Mouse (Mus musculus): ENCODE data around the gene 1600015I10Rik. TPM values are rescaled to one million over a fixed set of nuclear protein-coding genes. Genes with fewer than 3 reads are reported as not detected.

1600015I10Rik gene
- polyA plus RNA-seq, 1 experiment from 2014 or later: 0.14 TPM

GRCm38 (mm10) chr6:48905606-48906005 is 24.1 kb upstream of the 1600015I10Rik start:
- no peak overlapping the region for H3K9ac ChIP-seq (ENCODE audit: low read depth, low read length)
- no peaks in the 10 kb centered on the region for H3K9me3 ChIP-seq (replicated peaks; ENCODE audit: control insufficient read depth, low read length)
- WGBS (ENCODE audit: insufficient replicate concordance): 85% methylated on average over 13 of the region's 13 CpGs
- no peak for ATAC-seq (replicated peaks; ENCODE audit: insufficient number of reproducible peaks, low FRiP score, low TSS enrichment)
- H3K36me3 ChIP-seq (ENCODE audit: control insufficient read depth, insufficient read depth, low read length): no peaks in the 10 kb centered on the region
- H3K4me2 ChIP-seq: no peak overlapping the region
- no peaks in the 10 kb centered on the region for H3K4me1 ChIP-seq (ENCODE audit: control insufficient read depth, insufficient read depth, low read length)
- no peak overlapping the region for H3K4me3 ChIP-seq (ENCODE audit: low read depth, low read length)
- no peaks in the 10 kb centered on the region for H3K27me3 ChIP-seq (ENCODE audit: control insufficient read depth, insufficient read depth, low read length)
- H3K27ac ChIP-seq (ENCODE audit: low read depth, low read length): no peak overlapping the region

- no peak for ATAC-seq (replicated peaks; ENCODE audit: insufficient number of reproducible peaks, low FRiP score, low TSS enrichment)
- Histone ChIP-seq H3K9ac (ENCODE audit: low read depth, low read length) (no peak overlapping the region), H3K27ac (ENCODE audit: low read depth, low read length) (no peak overlapping the region), H3K4me2 (no peak overlapping the region), H3K27me3 (ENCODE audit: control insufficient read depth, insufficient read depth, low read length) (no peaks in the 10 kb centered on the region), H3K9me3 (replicated peaks; ENCODE audit: control insufficient read depth, low read length) (no peaks in the 10 kb centered on the region), H3K4me3 (ENCODE audit: low read depth, low read length) (no peak overlapping the region), H3K4me1 (ENCODE audit: control insufficient read depth, insufficient read depth, low read length) (no peaks in the 10 kb centered on the region), H3K36me3 (ENCODE audit: control insufficient read depth, insufficient read depth, low read length) (no peaks in the 10 kb centered on the region)
- WGBS (ENCODE audit: insufficient replicate concordance): 91% methylated on average over 14 of the region's 14 CpGs
Observed at GRCm38 (mm10) chr6:48906371-48906770, 23.3 kb upstream of the 1600015I10Rik start.

GRCm38 (mm10) chr6:48909229-48909628 is 20.5 kb upstream of the 1600015I10Rik start:
- Histone ChIP-seq H3K27me3 (ENCODE audit: control insufficient read depth, insufficient read depth, low read length) (no peaks in the 10 kb centered on the region), H3K27ac (ENCODE audit: low read depth, low read length) (no peak overlapping the region), H3K4me3 (ENCODE audit: low read depth, low read length) (no peak overlapping the region), H3K9me3 (replicated peaks; ENCODE audit: control insufficient read depth, low read length) (no peaks in the 10 kb centered on the region), H3K9ac (ENCODE audit: low read depth, low read length) (no peak overlapping the region), H3K36me3 (ENCODE audit: control insufficient read depth, insufficient read depth, low read length) (no peaks in the 10 kb centered on the region), H3K4me1 (ENCODE audit: control insufficient read depth, insufficient read depth, low read length) (no peaks in the 10 kb centered on the region), H3K4me2 (no peak overlapping the region)
- no peak for ATAC-seq (replicated peaks; ENCODE audit: insufficient number of reproducible peaks, low FRiP score, low TSS enrichment)
- WGBS (ENCODE audit: insufficient replicate concordance): 71% methylated on average over 1 of the region's 1 CpGs

- no peak overlapping the region for H3K9ac ChIP-seq (ENCODE audit: low read depth, low read length)
- ATAC-seq (replicated peaks; ENCODE audit: insufficient number of reproducible peaks, low FRiP score, low TSS enrichment): no peak
- H3K36me3 ChIP-seq (ENCODE audit: control insufficient read depth, insufficient read depth, low read length): no peaks in the 10 kb centered on the region
- WGBS (ENCODE audit: insufficient replicate concordance): 38% methylated on average over 3 of the region's 3 CpGs
- no peaks in the 10 kb centered on the region for H3K4me1 ChIP-seq (ENCODE audit: control insufficient read depth, insufficient read depth, low read length)
- no peaks in the 10 kb centered on the region for H3K9me3 ChIP-seq (replicated peaks; ENCODE audit: control insufficient read depth, low read length)
- no peak overlapping the region for H3K4me3 ChIP-seq (ENCODE audit: low read depth, low read length)
- H3K27ac ChIP-seq (ENCODE audit: low read depth, low read length): no peak overlapping the region
- H3K27me3 ChIP-seq (ENCODE audit: control insufficient read depth, insufficient read depth, low read length): no peaks in the 10 kb centered on the region
- H3K4me2 ChIP-seq: no peak overlapping the region
Observed at GRCm38 (mm10) chr6:48912033-48912432, 17.7 kb upstream of the 1600015I10Rik start.

GRCm38 (mm10) chr6:48913587-48913986 is 16.1 kb upstream of the 1600015I10Rik start:
- ATAC-seq (replicated peaks; ENCODE audit: insufficient number of reproducible peaks, low FRiP score, low TSS enrichment): no peak
- 88% methylated on average over 2 of the region's 2 CpGs for WGBS (ENCODE audit: insufficient replicate concordance)

DNA sequence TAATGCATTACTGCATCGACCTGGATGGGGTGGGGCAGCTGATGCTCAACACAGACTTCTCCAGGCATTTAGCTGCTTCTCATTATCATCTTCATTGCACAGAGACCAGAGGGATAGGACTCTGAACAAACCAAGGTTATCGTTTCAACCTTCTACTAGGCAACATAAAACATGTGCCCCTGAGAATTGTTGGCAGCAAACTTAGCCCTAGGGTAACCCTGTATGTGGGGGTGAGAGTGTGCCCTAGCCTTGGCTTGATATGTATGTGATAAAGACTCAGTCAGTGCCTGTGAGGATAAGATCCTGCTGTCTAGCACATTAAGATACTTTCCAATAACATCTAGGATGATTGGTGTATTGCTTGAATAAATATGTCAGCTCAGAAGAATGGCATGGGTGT is 19.9 kb downstream of the 1600015I10Rik start:
- H3K36me3 ChIP-seq (ENCODE audit: control insufficient read depth, insufficient read depth, low read length): no peaks in the 10 kb centered on the region
- WGBS (ENCODE audit: insufficient replicate concordance): 69% methylated on average over 2 of the region's 2 CpGs
- H3K9me3 ChIP-seq (replicated peaks; ENCODE audit: control insufficient read depth, low read length): no peaks in the 10 kb centered on the region; the same call in 1 of the 2 replicates
- H3K9ac ChIP-seq (ENCODE audit: low read depth, low read length): no peak overlapping the region
- H3K4me3 ChIP-seq (ENCODE audit: low read depth, low read length): no peak overlapping the region
- no peak overlapping the region for H3K4me2 ChIP-seq
- no peaks in the 10 kb centered on the region for H3K4me1 ChIP-seq (ENCODE audit: control insufficient read depth, insufficient read depth, low read length)
- no peak for ATAC-seq (replicated peaks; ENCODE audit: insufficient number of reproducible peaks, low FRiP score, low TSS enrichment)
- H3K27ac ChIP-seq (ENCODE audit: low read depth, low read length): no peak overlapping the region
- H3K27me3 ChIP-seq (ENCODE audit: control insufficient read depth, insufficient read depth, low read length): no peaks in the 10 kb centered on the region

More at GRCm38 (mm10) chr6:48913587-48913986, 16.1 kb upstream of the 1600015I10Rik start:
- Histone ChIP-seq H3K9me3 (replicated peaks; ENCODE audit: control insufficient read depth, low read length) (no peaks in the 10 kb centered on the region), H3K27ac (ENCODE audit: low read depth, low read length) (no peak overlapping the region), H3K4me1 (ENCODE audit: control insufficient read depth, insufficient read depth, low read length) (no peaks in the 10 kb centered on the region), H3K36me3 (ENCODE audit: control insufficient read depth, insufficient read depth, low read length) (no peaks in the 10 kb centered on the region), H3K4me3 (ENCODE audit: low read depth, low read length) (no peak overlapping the region), H3K4me2 (no peak overlapping the region), H3K27me3 (ENCODE audit: control insufficient read depth, insufficient read depth, low read length) (no peaks in the 10 kb centered on the region), H3K9ac (ENCODE audit: low read depth, low read length) (no peak overlapping the region)

DNA sequence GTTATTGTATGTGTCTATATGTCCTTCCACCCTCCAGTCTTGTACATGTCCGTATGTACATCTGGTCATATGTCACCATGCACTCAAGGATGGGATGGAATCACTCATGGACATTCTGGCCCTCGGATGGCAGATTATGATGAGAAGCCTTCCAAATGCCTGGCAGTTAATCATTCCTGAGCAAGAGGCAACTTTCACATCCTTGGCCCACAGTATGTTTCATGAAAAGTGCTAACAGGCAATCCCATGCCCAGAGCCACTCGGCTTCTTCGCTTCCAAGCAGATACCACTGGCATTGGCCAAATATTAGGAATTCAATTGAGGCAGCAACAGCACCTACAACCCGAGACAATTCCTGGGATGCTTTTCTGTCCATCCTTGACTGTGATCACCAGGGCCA is 21.0 kb downstream of the 1600015I10Rik start:
- 79% methylated on average over 5 of the region's 5 CpGs for WGBS (ENCODE audit: insufficient replicate concordance)
- Histone ChIP-seq H3K9ac (ENCODE audit: low read depth, low read length) (no peak overlapping the region), H3K27me3 (ENCODE audit: control insufficient read depth, insufficient read depth, low read length) (no peaks in the 10 kb centered on the region), H3K36me3 (ENCODE audit: control insufficient read depth, insufficient read depth, low read length) (no peaks in the 10 kb centered on the region), H3K9me3 (replicated peaks; ENCODE audit: control insufficient read depth, low read length) (no peaks in the 10 kb centered on the region), H3K4me3 (ENCODE audit: low read depth, low read length) (no peak overlapping the region), H3K4me2 (no peak overlapping the region), H3K27ac (ENCODE audit: low read depth, low read length) (no peak overlapping the region), H3K4me1 (ENCODE audit: control insufficient read depth, insufficient read depth, low read length) (no peaks in the 10 kb centered on the region)
- ATAC-seq (replicated peaks; ENCODE audit: insufficient number of reproducible peaks, low FRiP score, low TSS enrichment): no peak

- WGBS (ENCODE audit: insufficient replicate concordance): 78% methylated on average over 6 of the region's 6 CpGs
- no peak for ATAC-seq (replicated peaks; ENCODE audit: insufficient number of reproducible peaks, low FRiP score, low TSS enrichment)
- H3K9me3 ChIP-seq (replicated peaks; ENCODE audit: control insufficient read depth, low read length): no peaks in the 10 kb centered on the region
- no peaks in the 10 kb centered on the region for H3K36me3 ChIP-seq (ENCODE audit: control insufficient read depth, insufficient read depth, low read length)
- H3K4me2 ChIP-seq: no peak overlapping the region
- no peak overlapping the region for H3K9ac ChIP-seq (ENCODE audit: low read depth, low read length)
- H3K4me3 ChIP-seq (ENCODE audit: low read depth, low read length): no peak overlapping the region
- H3K27ac ChIP-seq (ENCODE audit: low read depth, low read length): no peak overlapping the region
- H3K27me3 ChIP-seq (ENCODE audit: control insufficient read depth, insufficient read depth, low read length): no peaks in the 10 kb centered on the region
- no peaks in the 10 kb centered on the region for H3K4me1 ChIP-seq (ENCODE audit: control insufficient read depth, insufficient read depth, low read length)
Observed at GRCm38 (mm10) chr6:48951630-48952029, 21.9 kb downstream of the 1600015I10Rik start.

GRCm38 (mm10) chr6:48953220-48953619 is 23.5 kb downstream of the 1600015I10Rik start:
- Histone ChIP-seq H3K27me3 (ENCODE audit: control insufficient read depth, insufficient read depth, low read length) (no peaks in the 10 kb centered on the region), H3K27ac (ENCODE audit: low read depth, low read length) (no peak overlapping the region), H3K4me3 (ENCODE audit: low read depth, low read length) (no peak overlapping the region), H3K4me1 (ENCODE audit: control insufficient read depth, insufficient read depth, low read length) (no peaks in the 10 kb centered on the region), H3K36me3 (ENCODE audit: control insufficient read depth, insufficient read depth, low read length) (no peaks in the 10 kb centered on the region), H3K4me2 (no peak overlapping the region), H3K9ac (ENCODE audit: low read depth, low read length) (no peak overlapping the region), H3K9me3 (replicated peaks; ENCODE audit: control insufficient read depth, low read length) (no peaks in the 10 kb centered on the region)
- WGBS (ENCODE audit: insufficient replicate concordance): 76% methylated on average over 5 of the region's 5 CpGs
- ATAC-seq (replicated peaks; ENCODE audit: insufficient number of reproducible peaks, low FRiP score, low TSS enrichment): no peak

All from heart, embryonic 11.5 days (tissue).